Mouse (Mus musculus) heart, postnatal 0 days (tissue): ENCODE results near the gene Cabin1. TPM values are rescaled to one million over a fixed set of nuclear protein-coding genes. Genes with fewer than 3 reads are reported as not detected.

Experiments
- ATAC-seq: fragments of 200-750 bp; cut with Nextera tagmentation; 2 replicates; pipeline ENCODE4 v1.8.0; 2017; ENCODE audit warnings: low read depth, moderate number of reproducible peaks, moderate library complexity; ENCODE audit not compliant: insufficient read depth
- DNase-seq: peaks from one replicate; pipeline ENCODE4 v3.0.0-alpha.2; 2016; ENCODE audit warnings: low spot score
- H3K27ac ChIP-seq: fragments of 300-500 bp; sonication (generic); 2 replicates; pipeline ENCODE4 v1.5.1; 2014; ENCODE audit warnings: low read depth, mild to moderate bottlenecking
- H3K27me3 ChIP-seq: fragments of 300-500 bp; sonication (generic); 2 replicates; pipeline ENCODE4 v1.6.1; 2014; ENCODE audit warnings: low read length, mixed read lengths; ENCODE audit not compliant: control insufficient read depth, insufficient read depth
- H3K36me3 ChIP-seq: fragments of 300-500 bp; sonication (generic); replicated peaks from 2 replicates; pipeline ENCODE4 v1.6.1; 2014; ENCODE audit warnings: low read length, mixed read lengths; ENCODE audit not compliant: control insufficient read depth, insufficient read depth
- H3K4me1 ChIP-seq: fragments of 300-500 bp; sonication (generic); 2 replicates; pipeline ENCODE4 v1.6.1; 2014; ENCODE audit warnings: antibody characterized with exemption; ENCODE audit not compliant: control insufficient read depth, insufficient read depth
- H3K4me2 ChIP-seq: fragments of 300-500 bp; sonication (generic); 2 replicates; pipeline ENCODE4 v1.6.1; 2014; ENCODE audit warnings: low read depth, mild to moderate bottlenecking, low read length, moderate library complexity
- H3K4me3 ChIP-seq: fragments of 300-500 bp; sonication (generic); 2 replicates; pipeline ENCODE4 v1.5.1; 2014; ENCODE audit warnings: low read depth, low read length
- H3K9ac ChIP-seq: fragments of 300-500 bp; sonication (generic); replicated peaks from 2 replicates; pipeline ENCODE4 v1.6.1; 2014; ENCODE audit warnings: low read depth, low read length, mixed read lengths
- H3K9me3 ChIP-seq: fragments of 300-500 bp; sonication (generic); replicated peaks from 2 replicates; pipeline ENCODE4 v1.6.1; 2016; ENCODE audit warnings: low read length; ENCODE audit not compliant: control insufficient read depth
- CTCF ChIP-seq: IDR thresholded peaks from 2 replicates; pipeline ENCODE4 v1.5.1; 2016; ENCODE audit warnings: antibody characterized with exemption, control low read depth, low read depth
- EP300 ChIP-seq: IDR thresholded peaks from 2 replicates; pipeline ENCODE4 v1.6.1; 2016; ENCODE audit warnings: antibody characterized with exemption, low read depth
- WGBS: fragments of 180-500 bp; shearing (Covaris S2); extraction: QIAGEN DNeasy Blood & Tissue Kit; methylation state at CpG from one replicate; pipeline ENCODE4 v1.1.7; 2014; 5-methylcytosine and 5-hydroxymethylcytosine counted together
- polyA plus RNA-seq: library from polyadenylated mRNA; unstranded; fragments of >200 nt; fragmentation: Nextera tagmentation; extraction: Ambion mirVana; gene quantifications from 2 replicates; pipeline ENCODE4 v1.2.1, GENCODE M21; 2015
- total RNA-seq: library from RNA; depleted of rRNA; stranded (reverse); fragments of >200 nt; gene quantifications from 2 replicates; pipeline ENCODE4 v1.2.3, GENCODE M21; 2014; ENCODE audit warnings: low replicate concordance

Gene Cabin1
- total and polyA plus RNA-seq, 2 experiments from 2014 or later = 14.0 to 194 TPM

DNA sequence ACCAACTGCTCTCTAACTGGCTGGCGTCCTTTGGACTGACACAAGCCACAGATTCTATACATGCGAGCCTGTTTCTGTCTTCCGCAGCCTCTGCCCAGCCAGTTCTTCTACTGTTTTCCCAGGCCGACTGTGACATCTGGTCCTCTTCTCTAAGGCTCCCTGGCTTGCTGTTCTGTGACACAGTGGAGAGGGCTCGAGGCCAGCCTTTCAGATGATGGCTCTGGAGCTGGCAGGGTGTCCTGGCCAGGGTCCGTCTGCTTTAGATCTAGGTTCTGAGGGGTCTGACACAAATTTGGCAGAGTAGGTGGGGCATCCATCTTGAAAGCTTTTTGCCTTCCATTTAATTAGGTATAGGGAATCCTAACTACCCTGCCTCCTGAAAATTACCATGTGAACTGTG is 102.8 kb downstream of the Cabin1 start:
- peaks cover 56% of the 10 kb centered on the region for H3K36me3 ChIP-seq
- no peaks in the 10 kb centered on the region for H3K9me3 ChIP-seq
- WGBS = 84% methylated on average over 6 of the region's 6 CpGs
- H3K4me1 ChIP-seq = peaks cover under 1% of the 10 kb centered on the region; the same call in 1 of the 2 replicates
- no peaks in the 10 kb centered on the region for H3K27me3 ChIP-seq
- no peak overlapping the region for H3K9ac ChIP-seq
- no peak overlapping the region for H3K4me3 ChIP-seq
- no peak overlapping the region for H3K4me2 ChIP-seq
- DNase-seq (no peak), ATAC-seq (no peak)
- no peak for TF ChIP-seq EP300
- TF ChIP-seq CTCF = no peak
- no peak overlapping the region for H3K27ac ChIP-seq

DNA sequence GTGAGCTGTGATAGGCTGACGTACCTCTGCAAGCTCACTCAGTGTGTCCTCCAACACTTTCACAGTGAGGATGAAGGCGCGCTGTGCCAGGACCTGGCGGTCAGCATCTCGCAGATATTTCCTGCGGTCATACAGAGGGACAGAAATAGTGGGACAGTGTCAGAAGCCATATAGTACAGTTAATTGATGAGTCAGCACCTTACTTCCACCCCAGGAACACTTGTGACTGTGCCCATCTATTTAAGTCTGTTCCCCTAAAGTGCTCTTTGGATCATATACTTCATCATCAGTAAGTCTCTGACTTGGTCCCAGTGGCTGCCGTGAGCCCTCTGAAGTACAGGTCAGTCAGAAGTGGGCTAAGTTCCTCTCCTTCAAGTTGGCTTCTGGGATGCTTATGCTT is 106.4 kb downstream of the Cabin1 start:
- H3K27me3 ChIP-seq = no peaks in the 10 kb centered on the region
- 95% methylated on average over 7 of the region's 7 CpGs for WGBS
- ATAC-seq (no peak), DNase-seq (no peak)
- no peak overlapping the region for H3K4me3 ChIP-seq
- H3K4me1 ChIP-seq = no peaks in the 10 kb centered on the region
- H3K9ac ChIP-seq = no peak overlapping the region
- no peaks in the 10 kb centered on the region for H3K9me3 ChIP-seq
- H3K27ac ChIP-seq = no peak overlapping the region
- H3K4me2 ChIP-seq = no peak overlapping the region
- H3K36me3 ChIP-seq = peaks cover 85% of the 10 kb centered on the region
- TF ChIP-seq EP300 (no peak), CTCF (no peak)

DNA sequence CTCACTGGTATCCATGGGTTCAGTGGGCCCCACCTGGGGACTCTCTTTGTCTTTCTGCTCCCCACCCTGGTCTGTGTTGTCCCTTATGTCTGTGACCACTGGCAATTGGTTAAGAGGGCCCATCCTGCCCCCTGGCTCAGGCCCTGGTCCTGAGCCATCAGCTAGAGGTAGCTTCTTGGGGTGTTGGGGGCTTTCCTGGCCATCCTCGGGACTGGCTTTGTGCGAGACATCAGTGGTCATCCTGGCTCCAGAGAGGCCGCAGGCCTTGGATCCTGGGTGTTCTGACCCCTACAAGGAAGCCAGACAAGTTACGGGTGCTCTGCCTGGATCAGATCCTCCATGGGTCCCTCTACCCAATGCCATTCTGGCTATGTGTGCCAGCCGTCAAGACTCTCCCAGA is 107.0 kb downstream of the Cabin1 start:
- no peak overlapping the region for H3K9ac ChIP-seq
- TF ChIP-seq EP300 (no peak), CTCF (no peak)
- no peaks in the 10 kb centered on the region for H3K4me1 ChIP-seq
- WGBS = 88% methylated on average over 5 of the region's 5 CpGs
- no peak for ATAC-seq
- H3K4me3 ChIP-seq = no peak overlapping the region
- no peak for DNase-seq
- no peaks in the 10 kb centered on the region for H3K27me3 ChIP-seq
- H3K36me3 ChIP-seq = peaks cover 87% of the 10 kb centered on the region
- H3K9me3 ChIP-seq = no peaks in the 10 kb centered on the region
- H3K27ac ChIP-seq = no peak overlapping the region
- H3K4me2 ChIP-seq = no peak overlapping the region

DNA sequence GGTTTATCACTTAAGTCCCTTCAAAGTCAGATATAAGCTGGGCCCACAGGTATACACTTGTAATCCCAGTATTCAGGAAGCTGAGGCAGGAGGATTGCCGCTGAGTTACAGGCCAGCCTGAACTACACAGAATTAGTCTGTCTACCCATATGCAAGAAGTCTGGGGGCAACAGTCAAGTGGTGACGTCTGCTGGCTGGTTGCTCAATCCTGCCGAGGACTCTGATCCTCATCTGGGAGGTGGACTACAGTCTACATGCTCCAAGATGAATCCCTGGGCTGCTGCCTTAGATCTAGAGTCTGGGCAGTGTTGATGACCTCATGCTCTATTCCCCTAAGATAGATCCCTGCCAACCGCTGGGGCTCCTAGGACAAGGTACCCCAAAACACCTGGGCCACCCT is 110.1 kb downstream of the Cabin1 start:
- 81% methylated on average over 4 of the region's 4 CpGs for WGBS
- Histone ChIP-seq H3K4me3 (no peak overlapping the region), H3K27ac (no peak overlapping the region), H3K4me1 (no peaks in the 10 kb centered on the region), H3K9me3 (no peaks in the 10 kb centered on the region), H3K9ac (no peak overlapping the region), H3K4me2 (no peak overlapping the region), H3K27me3 (no peaks in the 10 kb centered on the region), H3K36me3 (peaks cover 100% of the 10 kb centered on the region)
- DNase-seq (no peak), ATAC-seq (no peak)
- no peak for TF ChIP-seq CTCF
- no peak for TF ChIP-seq EP300

DNA sequence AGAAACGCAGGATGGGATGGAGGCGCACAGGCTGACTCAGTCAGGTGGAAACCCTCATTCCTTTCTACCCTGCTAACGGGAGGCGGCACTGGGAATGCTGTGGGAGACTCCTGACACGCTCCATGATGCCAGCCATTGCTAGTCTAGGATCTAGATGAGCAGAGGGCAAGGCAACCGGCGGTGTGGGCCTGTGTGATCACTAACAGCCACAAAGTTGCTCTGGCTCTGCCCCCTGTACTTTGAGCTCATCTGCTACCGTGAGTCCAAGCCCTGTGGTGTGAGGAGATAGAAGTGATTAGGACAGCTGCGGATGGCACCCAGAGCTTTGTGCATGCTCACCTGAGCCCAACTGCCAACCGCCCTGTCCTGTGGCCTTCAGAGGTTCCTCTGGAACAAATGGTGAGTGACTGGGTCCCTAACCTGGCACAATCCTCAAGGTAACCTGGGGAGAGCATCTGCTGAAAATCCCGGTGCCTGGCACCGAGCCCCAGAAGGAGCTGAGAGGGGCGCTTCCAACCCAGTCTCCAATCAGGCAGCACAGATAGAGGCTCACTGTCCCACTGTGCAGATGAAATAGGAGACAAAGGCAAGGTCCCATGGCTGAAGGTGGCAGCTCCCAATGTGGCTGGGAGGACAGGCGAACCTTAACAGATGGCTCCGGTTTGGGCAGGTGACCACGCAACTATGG is 112.6 kb downstream of the Cabin1 start:
- H3K9me3 ChIP-seq = no peaks in the 10 kb centered on the region
- H3K4me2 ChIP-seq = no peak overlapping the region
- no peak overlapping the region for H3K4me3 ChIP-seq
- TF ChIP-seq CTCF (no peak), EP300 (no peak)
- H3K36me3 ChIP-seq = peaks cover 79% of the 10 kb centered on the region
- no peak overlapping the region for H3K9ac ChIP-seq
- DNase-seq = no peak
- WGBS = 92% methylated on average over 16 of the region's 16 CpGs
- ATAC-seq = no peak
- no peaks in the 10 kb centered on the region for H3K27me3 ChIP-seq
- no peak overlapping the region for H3K27ac ChIP-seq
- peaks cover 6% of the 10 kb centered on the region for H3K4me1 ChIP-seq
